ENCODE assay signal across 7 mouse cellular contexts in the genomic region with DNA sequence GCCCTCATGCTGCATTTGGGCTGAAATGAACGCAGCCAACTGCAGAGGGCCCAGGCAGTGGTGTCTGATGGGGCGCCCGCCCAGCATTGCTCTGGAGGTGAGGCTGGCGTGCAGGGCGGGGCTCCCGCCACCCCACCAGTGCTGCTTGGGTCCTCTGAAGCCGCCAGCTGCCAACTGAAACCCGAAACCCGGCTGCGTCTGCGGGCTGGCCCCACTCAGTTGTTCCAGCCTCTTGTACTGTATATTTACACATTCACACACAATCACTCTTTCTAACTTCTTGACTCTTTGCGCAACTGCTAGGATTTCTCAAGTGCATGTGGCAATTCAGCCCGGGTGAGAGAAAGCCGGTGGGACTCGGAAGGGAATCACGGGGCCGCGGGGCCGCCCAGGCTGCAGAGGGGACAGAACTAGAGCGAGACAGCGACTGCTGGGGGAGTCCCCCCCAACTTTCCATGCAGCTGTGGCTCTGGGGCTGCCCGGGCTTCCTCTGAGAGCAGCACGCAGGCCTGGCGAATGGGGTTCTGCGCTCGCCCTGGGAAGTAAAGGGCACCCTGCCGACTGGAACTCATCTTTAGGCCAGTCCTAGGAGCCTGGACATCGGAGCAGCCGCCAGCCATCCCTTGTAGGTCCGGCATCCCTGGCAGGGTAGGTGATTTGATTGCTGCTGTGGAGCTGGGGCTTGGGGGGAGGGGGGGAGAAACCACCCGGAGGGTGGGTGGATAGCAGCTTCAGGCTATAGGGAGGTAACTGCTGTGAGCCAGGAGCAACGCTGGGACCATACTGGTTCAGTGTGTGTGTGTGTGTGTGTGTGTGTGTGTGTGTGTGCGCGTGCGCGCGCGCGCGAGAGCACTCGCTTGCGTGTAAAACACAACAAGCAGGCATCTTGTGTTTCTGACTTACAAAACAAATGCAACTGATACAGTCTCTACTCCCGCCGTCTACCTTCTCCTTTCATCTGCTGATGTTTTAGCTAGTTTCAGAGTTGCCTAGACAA. TPM values are rescaled to one million over a fixed set of nuclear protein-coding genes. Genes with fewer than 3 reads are reported as not detected.
DNase-seq lines count a peak whose midpoint lies in the region; ATAC-seq lines count a peak whose summit lies in the region.

A gene (plus strand): TSS at position 177 of the 997 bp plus-strand sequence.

- no peaks in the 10 kb centered on the region for H3K9me3 ChIP-seq in intestine, embryonic 14.5 days (ENCODE audit: control insufficient read depth, low read length)
- no peaks in the 10 kb centered on the region for H3K9me3 ChIP-seq in limb, embryonic 13.5 days
- no peaks in the 10 kb centered on the region for H3K9me3 ChIP-seq in midbrain, embryonic 13.5 days

- H3K4me1 ChIP-seq in intestine, embryonic 14.5 days (replicated peaks; ENCODE audit: control insufficient read depth, insufficient read depth, low read length) = peaks cover 9% of the 10 kb centered on the region
- H3K4me1 ChIP-seq in limb, embryonic 13.5 days = peaks cover 46% of the 10 kb centered on the region
- H3K4me1 ChIP-seq in midbrain, embryonic 13.5 days (replicated peaks) = peaks cover 11% of the 10 kb centered on the region

- H3K27ac ChIP-seq in intestine, embryonic 14.5 days (ENCODE audit: low read depth) = peak within 1 kb of the TSS; percentile 91
- peak within 1 kb of the TSS; percentile 98 for H3K27ac ChIP-seq in limb, embryonic 13.5 days
- H3K27ac ChIP-seq in midbrain, embryonic 13.5 days = peak within 1 kb of the TSS; percentile 4; the same call in 1 of the 2 replicates

- DNase-seq in WW6 (ENCODE audit: low read depth, low spot score) = peak; percentile 45
- DNase-seq in embryo, embryonic 10.5 days (ENCODE audit: low spot score) = peak; percentile 80
- DNase-seq in gastrocnemius, postnatal 4 days (ENCODE audit: low spot score in 2 of 2) = peak; percentile 48 to 69
- DNase-seq in intestine, embryonic 14.5 days (ENCODE audit: low spot score) = peak; percentile 84
- peak; percentile 73 to 74 for DNase-seq in spleen, adult 18-20 months

- ATAC-seq in intestine, embryonic 14.5 days (replicated peaks; ENCODE audit: low FRiP score, low TSS enrichment, low read depth) = peak; percentile 84
- peak; percentile 94 for ATAC-seq in limb, embryonic 13.5 days (ENCODE audit: low FRiP score, low read depth)
- ATAC-seq in midbrain, embryonic 13.5 days = peak; percentile 85

- peak within 1 kb of the TSS; percentile 57 for H3K4me3 ChIP-seq in intestine, embryonic 14.5 days (ENCODE audit: low read depth, low read length)
- peak within 1 kb of the TSS; percentile 67 for H3K4me3 ChIP-seq in limb, embryonic 13.5 days
- H3K4me3 ChIP-seq in midbrain, embryonic 13.5 days (replicated peaks) = peak within 1 kb of the TSS; percentile 48

- no peaks in the 10 kb centered on the region for H3K36me3 ChIP-seq in intestine, embryonic 14.5 days (ENCODE audit: control insufficient read depth, insufficient read depth, low read length)
- H3K36me3 ChIP-seq in limb, embryonic 13.5 days = no peaks in the 10 kb centered on the region
- H3K36me3 ChIP-seq in midbrain, embryonic 13.5 days = no peaks in the 10 kb centered on the region

- WGBS in intestine, embryonic 14.5 days = under 1% methylated on average over 44 of the region's 44 CpGs
- under 1% methylated on average over 43 of the region's 44 CpGs for WGBS in limb, embryonic 13.5 days
- WGBS in midbrain, embryonic 13.5 days = 2% methylated on average over 44 of the region's 44 CpGs

- H3K4me2 ChIP-seq in intestine, embryonic 14.5 days (ENCODE audit: low read length) = peak within 1 kb of the TSS; percentile 83
- H3K4me2 ChIP-seq in limb, embryonic 13.5 days (replicated peaks) = peak within 1 kb of the TSS; percentile 81
- H3K4me2 ChIP-seq in midbrain, embryonic 13.5 days (replicated peaks) = peak within 1 kb of the TSS; percentile 73

- peak within 1 kb of the TSS; percentile 68 for H3K9ac ChIP-seq in intestine, embryonic 14.5 days (ENCODE audit: low read length)
- peak within 1 kb of the TSS; percentile 78 for H3K9ac ChIP-seq in limb, embryonic 13.5 days
- peak within 1 kb of the TSS; percentile 69 for H3K9ac ChIP-seq in midbrain, embryonic 13.5 days (replicated peaks)

- H3K27me3 ChIP-seq in intestine, embryonic 14.5 days (replicated peaks; ENCODE audit: control insufficient read depth, insufficient read depth, low read length) = no peaks in the 10 kb centered on the region
- H3K27me3 ChIP-seq in limb, embryonic 13.5 days = no peaks in the 10 kb centered on the region
- H3K27me3 ChIP-seq in midbrain, embryonic 13.5 days = peaks cover 7% of the 10 kb centered on the region; the same call in 1 of the 2 replicates

RNA-seq across cellular contexts. Expression of the gene that starts here (rescaled TPM):
- total RNA-seq in gastrocnemius, postnatal 4 days (2021) = 10 to 100 TPM; 32.4 to 37.0 TPM
- 14.3 and 14.8 TPM in 2 replicates for polyA plus RNA-seq in intestine, embryonic 14.5 days (2014; fragmentation: Nextera tagmentation; extraction: Ambion mirVana)
- polyA plus RNA-seq in limb, embryonic 13.5 days (2015; fragmentation: Nextera tagmentation; extraction: Ambion mirVana) = 20.6 and 21.6 TPM in 2 replicates
- polyA plus RNA-seq in midbrain, embryonic 13.5 days (2015; fragmentation: Nextera tagmentation; extraction: Ambion mirVana) = 4.5 and 5.3 TPM in 2 replicates

Comparison
In these comparisons a context has a peak if more than half of its experiments do, and no peak if none do; other contexts are left out.
1. Peak in every context shown above with its lines: DNase-seq, ATAC-seq, H3K4me3 ChIP-seq and H3K27ac ChIP-seq.
2. H3K27ac ChIP-seq: peak in every context shown above with its lines; median percentile 98 in limb, embryonic 13.5 days; 91 in intestine, embryonic 14.5 days; 4 in midbrain, embryonic 13.5 days.